Mouse (Mus musculus) ES-Bruce4 (cell line): ENCODE measurements around the gene Ino80b. TPM values are rescaled to one million over a fixed set of nuclear protein-coding genes. Genes with fewer than 3 reads are reported as not detected.

Source experiments
- H3K27ac ChIP-seq: 2 replicates; pipeline ENCODE4 v1.5.1; 2012; ENCODE audit warnings: low read length, inconsistent platforms; ENCODE audit not compliant: insufficient read depth
- H3K27me3 ChIP-seq: 2 replicates; pipeline ENCODE4 v1.6.1; 2012; ENCODE audit warnings: mild to moderate bottlenecking, low read length, inconsistent platforms; ENCODE audit not compliant: control insufficient read depth, poor library complexity, insufficient read depth, severe bottlenecking
- H3K36me3 ChIP-seq: 2 replicates; pipeline ENCODE4 v1.6.1; 2012; ENCODE audit warnings: inconsistent platforms, mild to moderate bottlenecking, low read length, moderate library complexity; ENCODE audit not compliant: control insufficient read depth, poor library complexity, insufficient read depth, severe bottlenecking
- H3K4me1 ChIP-seq: one replicate; pipeline ENCODE4 v1.8.1; 2011; ENCODE audit warnings: low read length; ENCODE audit not compliant: control insufficient read depth, insufficient read depth
- H3K4me3 ChIP-seq: 2 replicates; pipeline ENCODE4 v1.5.1; 2011; ENCODE audit warnings: low read depth, mild to moderate bottlenecking, low read length
- H3K9ac ChIP-seq: 2 replicates; pipeline ENCODE4 v1.6.1; 2012; ENCODE audit warnings: low read depth, mild to moderate bottlenecking, inconsistent platforms; ENCODE audit not compliant: poor library complexity, severe bottlenecking
- H3K9me3 ChIP-seq: replicated peaks from 2 replicates; pipeline ENCODE4 v1.6.1; 2012; ENCODE audit warnings: mild to moderate bottlenecking, low read length, inconsistent platforms; ENCODE audit not compliant: control insufficient read depth, poor library complexity, insufficient read depth, severe bottlenecking
- CTCF ChIP-seq: IDR thresholded peaks from one replicate; pipeline ENCODE4 v1.8.1; 2011; ENCODE audit warnings: low read depth, low read length
- EP300 ChIP-seq: IDR thresholded peaks from 2 replicates; pipeline ENCODE4 v1.6.1; 2011; ENCODE audit warnings: low read depth, low read length; ENCODE audit not compliant: insufficient read depth
- POLR2A ChIP-seq: IDR thresholded peaks from one replicate; pipeline ENCODE4 v1.8.1; 2011; ENCODE audit warnings: low read length; ENCODE audit not compliant: insufficient read depth
- polyA plus RNA-seq: library from polyadenylated mRNA; stranded (reverse); fragments of >200 nt; gene quantifications from 2 replicates; pipeline ENCODE4 v1.2.4, GENCODE M21; 2011; ENCODE audit warnings: low read depth; ENCODE audit not compliant: missing spikeins, insufficient read depth, insufficient read length

Gene Ino80b
- polyA plus RNA-seq, 1 experiment, result 11.6 TPM

DNA sequence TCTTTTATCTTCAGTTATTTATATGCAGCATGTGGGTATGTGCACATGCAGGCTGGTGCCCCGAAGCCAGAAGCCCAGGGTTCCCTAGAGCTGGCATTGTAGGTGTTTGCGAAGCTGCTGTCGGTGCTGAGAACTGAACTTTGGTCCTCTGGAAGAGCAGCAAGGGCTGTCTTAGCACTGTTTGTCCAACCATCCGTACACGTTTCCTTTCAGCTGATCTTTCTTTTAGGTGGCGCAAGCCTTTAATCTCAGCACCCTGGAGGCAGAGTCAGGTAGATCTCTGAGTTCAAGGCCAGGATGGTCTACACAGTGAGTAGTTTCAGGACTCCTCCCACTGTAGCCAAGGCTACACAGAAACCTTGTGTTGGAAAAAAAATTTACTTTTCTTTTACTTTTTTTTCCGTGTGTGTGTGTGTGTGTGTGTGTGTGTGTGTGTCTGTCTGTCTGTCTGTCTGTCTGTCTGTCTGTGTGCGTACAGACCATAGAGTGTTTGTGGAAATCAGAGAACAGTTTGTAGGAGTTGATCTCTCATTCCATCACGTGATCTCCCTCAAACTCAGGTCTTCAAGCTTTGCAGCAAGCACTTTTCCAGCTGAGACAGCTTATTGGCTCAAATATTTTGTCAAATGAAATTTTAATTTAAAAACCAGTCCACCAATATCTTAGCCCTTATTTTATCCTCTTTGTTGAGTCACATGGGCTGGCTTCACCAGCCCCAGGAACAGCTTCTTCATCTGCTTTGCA lies 7.1 kb upstream of the Ino80b start:
- H3K9ac ChIP-seq, result no peak overlapping the region
- no peak overlapping the region for H3K4me3 ChIP-seq
- H3K27me3 ChIP-seq, result no peaks in the 10 kb centered on the region
- no peak overlapping the region for H3K27ac ChIP-seq
- H3K36me3 ChIP-seq, result no peaks in the 10 kb centered on the region
- TF ChIP-seq CTCF (no peak), POLR2A (no peak), EP300 (no peak)
- no peaks in the 10 kb centered on the region for H3K9me3 ChIP-seq
- H3K4me1 ChIP-seq, result peaks cover 2% of the 10 kb centered on the region

DNA sequence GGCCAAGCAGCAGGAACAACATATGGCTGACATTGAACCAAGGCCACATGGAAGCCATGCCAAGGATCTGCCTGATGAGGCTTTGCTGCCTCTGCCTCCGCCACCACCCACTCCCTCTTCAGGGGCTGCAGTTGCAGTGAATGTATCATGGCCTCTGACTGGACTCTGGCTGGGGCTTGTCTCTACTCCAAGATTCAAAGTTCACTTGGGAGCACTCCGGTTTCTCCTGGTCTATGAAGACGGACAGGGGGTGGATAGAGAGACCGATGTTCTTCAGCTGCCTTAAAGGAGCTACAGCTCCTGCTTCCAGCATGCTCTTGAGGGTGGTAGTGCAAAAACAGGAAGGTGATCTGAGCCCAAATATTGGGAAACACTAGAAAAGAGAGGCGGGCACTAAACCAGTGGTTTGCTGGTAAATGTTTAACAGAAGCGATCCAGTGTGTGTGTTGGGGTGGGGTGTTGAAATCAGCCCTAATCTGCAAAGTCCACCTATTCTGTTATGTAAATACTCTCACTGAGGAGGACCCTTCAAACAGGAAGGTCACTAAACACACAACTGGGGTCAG lies 6.3 kb upstream of the Ino80b start:
- Histone ChIP-seq H3K27ac (no peak overlapping the region), H3K4me3 (no peak overlapping the region), H3K4me1 (peaks cover 1% of the 10 kb centered on the region), H3K27me3 (no peaks in the 10 kb centered on the region), H3K9me3 (no peaks in the 10 kb centered on the region), H3K9ac (no peak overlapping the region), H3K36me3 (no peaks in the 10 kb centered on the region)
- TF ChIP-seq POLR2A, result no peak
- TF ChIP-seq CTCF, result no peak
- TF ChIP-seq EP300, result no peak

DNA sequence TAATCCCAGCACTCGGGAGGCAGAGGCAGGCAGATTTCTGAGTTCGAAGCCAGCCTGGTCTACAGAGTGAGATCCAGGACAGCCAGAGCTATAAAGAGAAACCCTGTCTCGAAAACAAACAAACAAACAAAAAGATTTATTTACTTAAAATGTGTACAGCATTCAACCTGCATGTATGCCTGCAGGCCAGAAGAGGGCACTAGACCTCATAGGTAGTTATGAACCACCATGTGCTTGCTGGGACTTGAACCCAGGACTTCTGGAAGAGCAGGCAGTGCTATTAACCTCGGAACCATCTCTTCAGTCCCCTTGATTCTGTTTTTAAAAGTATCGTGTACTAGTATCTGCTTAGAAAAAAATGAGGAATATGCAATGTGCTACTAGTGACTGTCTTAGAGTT lies 2.2 kb upstream of the Ino80b start:
- Histone ChIP-seq H3K4me3 (no peak overlapping the region), H3K27me3 (no peaks in the 10 kb centered on the region), H3K9me3 (no peaks in the 10 kb centered on the region), H3K27ac (no peak overlapping the region), H3K9ac (no peak overlapping the region), H3K36me3 (no peaks in the 10 kb centered on the region), H3K4me1 (no peaks in the 10 kb centered on the region)
- no peak for TF ChIP-seq EP300
- TF ChIP-seq CTCF, result peak; percentile 23

DNA sequence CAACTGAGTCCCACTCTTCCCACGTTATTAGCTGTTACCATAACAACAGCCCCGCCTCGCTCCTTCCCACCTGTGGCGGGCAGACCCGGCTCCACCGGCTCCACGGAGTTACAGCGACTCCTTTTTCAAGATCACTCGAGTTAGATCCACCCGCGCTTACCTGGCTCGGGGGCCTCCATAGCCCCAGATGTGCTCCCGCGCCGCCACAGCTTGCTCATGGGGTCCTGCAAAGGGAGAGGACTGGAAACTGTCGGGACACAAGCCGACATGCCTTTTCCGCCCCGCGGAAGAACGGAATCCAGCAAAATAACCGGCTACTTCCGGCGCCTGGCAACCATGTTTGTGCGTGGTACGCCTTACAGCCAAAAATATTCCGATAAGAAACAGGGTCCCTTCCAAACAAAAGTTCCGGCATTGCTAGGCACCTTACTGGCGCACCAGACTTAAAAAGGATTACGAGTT lies 349 bp downstream of the Ino80b start:
- H3K27ac ChIP-seq, result no peak overlapping the region
- no peaks in the 10 kb centered on the region for H3K36me3 ChIP-seq
- peak overlapping the region; percentile 67 for H3K9ac ChIP-seq
- peak overlapping the region; percentile 78 for H3K4me3 ChIP-seq
- H3K27me3 ChIP-seq, result no peaks in the 10 kb centered on the region
- no peaks in the 10 kb centered on the region for H3K9me3 ChIP-seq
- H3K4me1 ChIP-seq, result no peaks in the 10 kb centered on the region
- TF ChIP-seq POLR2A (no peak), EP300 (no peak), CTCF (no peak)

DNA sequence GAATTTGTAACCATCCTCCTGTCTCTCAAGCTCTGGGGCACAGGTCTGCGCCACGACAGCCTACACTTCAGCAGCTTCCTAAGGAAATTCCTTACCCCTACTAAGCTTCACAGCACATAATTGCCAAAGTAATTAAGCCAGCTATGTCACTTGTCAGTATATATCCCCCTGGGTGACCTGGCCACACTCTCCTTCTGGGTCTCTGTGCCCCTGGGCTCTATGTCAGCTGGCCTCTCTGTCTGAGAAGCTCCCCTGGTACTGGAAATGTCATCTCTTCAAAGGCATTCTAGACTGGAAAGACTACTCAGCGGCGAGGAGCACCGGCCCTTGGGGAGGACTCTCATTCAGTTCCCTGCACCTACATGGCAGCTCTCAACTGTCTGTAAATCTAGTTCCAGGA lies 2.3 kb downstream of the Ino80b start:
- no peak overlapping the region for H3K9ac ChIP-seq
- H3K36me3 ChIP-seq, result no peaks in the 10 kb centered on the region
- no peak overlapping the region for H3K4me3 ChIP-seq
- H3K4me1 ChIP-seq, result no peaks in the 10 kb centered on the region
- H3K9me3 ChIP-seq, result no peaks in the 10 kb centered on the region
- no peak overlapping the region for H3K27ac ChIP-seq
- H3K27me3 ChIP-seq, result no peaks in the 10 kb centered on the region
- TF ChIP-seq POLR2A (no peak), EP300 (no peak), CTCF (no peak)
